8 mouse cellular contexts compared by ENCODE assay signal in genomic region chr10:93889579-93889950, GRCm38 (mm10). TPM values are rescaled to one million over a fixed set of nuclear protein-coding genes. Genes with fewer than 3 reads are reported as not detected.
DNase-seq lines count a peak whose midpoint lies in the region; ATAC-seq and TF ChIP-seq lines count a peak whose summit lies in the region.

No protein-coding gene starts in this region.

- no peaks in the 10 kb centered on the region; the same call in 1 of the 2 replicates for H3K4me1 ChIP-seq in cortical plate, adult 2 months (ENCODE audit: control insufficient read depth, insufficient read depth, low read length)

- TF ChIP-seq CTCF in cortical plate, adult 2 months (IDR thresholded peaks at IDR 0.05; ENCODE audit: extremely low read depth, insufficient read depth, low read length), result no peak

- H3K27ac ChIP-seq in cortical plate, adult 2 months (ENCODE audit: insufficient read depth, low read length), result peak overlapping the region; percentile 75

- H3K4me3 ChIP-seq in cortical plate, adult 2 months (ENCODE audit: insufficient read depth, low read length), result peak overlapping the region; percentile 73

- TF ChIP-seq POLR2A in cortical plate, adult 2 months (IDR thresholded peaks at IDR 0.05; ENCODE audit: extremely low read depth, insufficient read depth, low read length), result peak; percentile 70

- DNase-seq in adipocyte (ENCODE audit: low spot score), result peak; percentile 82
- DNase-seq in gastrocnemius, adult 8-10 months (ENCODE audit: low spot score in 2 of 2), result peak; percentile 64 to 78
- peak; percentile 87 for DNase-seq in induced T-regulatory cell, adult 2 months (ENCODE audit: low read depth)
- peak; percentile 77 to 80 for DNase-seq in left cerebral cortex, adult 8-10 months (ENCODE audit: low spot score in 2 of 2)
- peak; percentile 94 for DNase-seq in right cerebral cortex, adult 18-20 months
- DNase-seq in urinary bladder, postnatal 10 days (ENCODE audit: low spot score), result peak; percentile 63

- ATAC-seq in megakaryocyte, adult 5-6 weeks (ENCODE audit: poor library complexity, severe bottlenecking), result peak; percentile 94

RNA-seq across cellular contexts. Expression of gene Metap2, which starts 7.3 kb away (rescaled TPM):
- polyA plus RNA-seq in cortical plate, adult 2 months (2012; rRNA removed), result 100 and 106 TPM in 2 replicates
- 100 to 1,000 TPM; 123 to 209 (median 165) TPM for total RNA-seq in gastrocnemius, adult 8-10 months (2022)
- total RNA-seq in left cerebral cortex, adult 8-10 months (2022), result 100 to 1,000 TPM; 101 to 109 (median 105) TPM
- 158 and 172 TPM in 2 replicates for total RNA-seq in megakaryocyte, adult 5-6 weeks (2015)
- total RNA-seq in megakaryocyte, adult 5-6 weeks (2017), result 132 and 146 TPM in 2 replicates

RNA-seq across cellular contexts. Expression of gene Usp44, which starts 58.2 kb away (rescaled TPM):
- polyA plus RNA-seq in cortical plate, adult 2 months (2012; rRNA removed), result not detected in 2 replicates
- total RNA-seq in gastrocnemius, adult 8-10 months (2022), result under 1 TPM in 3 of 4 experiments, not detected in 1; 0.34 to 0.67 (median 0.48) TPM
- total RNA-seq in left cerebral cortex, adult 8-10 months (2022), result not detected
- 0.09 TPM in 1 of 2 replicates, not detected in the other for total RNA-seq in megakaryocyte, adult 5-6 weeks (2015)
- total RNA-seq in megakaryocyte, adult 5-6 weeks (2017), result 0.41 TPM in 1 of 2 replicates, not detected in the other

Comparison
In these comparisons a context has a peak if more than half of its experiments do, and no peak if none do; other contexts are left out.
1. Peak in every context shown above with its lines: DNase-seq, ATAC-seq, H3K4me3 ChIP-seq and H3K27ac ChIP-seq.